Mouse (Mus musculus): ENCODE results near the gene Sox6. TPM values are rescaled to one million over a fixed set of nuclear protein-coding genes. Genes with fewer than 3 reads are reported as not detected.

The Sox6 gene
- total and polyA plus RNA-seq, 3 experiments = 2.3 to 162 (median 3.8) TPM

GRCm38 (mm10) chr7:115604883-115605282 is 433.7 kb downstream of the Sox6 start:
- no peaks in the 10 kb centered on the region for H3K9me3 ChIP-seq (replicated peaks)
- H3K36me3 ChIP-seq (replicated peaks) = no peaks in the 10 kb centered on the region
- H3K4me1 ChIP-seq (ENCODE audit: insufficient read depth, low read depth, low read length) = no peaks in the 10 kb centered on the region
- H3K4me3 ChIP-seq (ENCODE audit: low read depth, low read length) = no peak overlapping the region
- DNase-seq (ENCODE audit: low spot score) (no peak), ATAC-seq (ENCODE audit: extremely low read depth, insufficient number of reproducible peaks, low FRiP score, poor library complexity, severe bottlenecking) (no peak)
- H3K27me3 ChIP-seq (ENCODE audit: insufficient read depth, low read length) = peaks cover 17% of the 10 kb centered on the region
- no peak for TF ChIP-seq GATA1 (IDR thresholded peaks at IDR 0.05; ENCODE audit: borderline replicate concordance, low read length)
- TF ChIP-seq CTCF (IDR thresholded peaks at IDR 0.05; ENCODE audit: low read depth, low read length) = no peak
- TF ChIP-seq TAL1 (conservative IDR thresholded peaks at IDR 0.05; ENCODE audit: low read depth, low read length) = no peak
- TF ChIP-seq POLR2AphosphoS5 (IDR thresholded peaks at IDR 0.05; ENCODE audit: insufficient replicate concordance, low read depth, low read length) = no peak
- TF ChIP-seq GATA2 (IDR thresholded peaks at IDR 0.05; ENCODE audit: borderline replicate concordance, low read depth, low read length) = no peak

- TF ChIP-seq TAL1 (conservative IDR thresholded peaks at IDR 0.05; ENCODE audit: low read depth, low read length) (no peak), GATA1 (IDR thresholded peaks at IDR 0.05; ENCODE audit: borderline replicate concordance, low read length) (no peak), GATA2 (IDR thresholded peaks at IDR 0.05; ENCODE audit: borderline replicate concordance, low read depth, low read length) (no peak), POLR2AphosphoS5 (IDR thresholded peaks at IDR 0.05; ENCODE audit: insufficient replicate concordance, low read depth, low read length) (no peak), CTCF (IDR thresholded peaks at IDR 0.05; ENCODE audit: low read depth, low read length) (no peak)
- DNase-seq (ENCODE audit: low spot score) (no peak), ATAC-seq (ENCODE audit: extremely low read depth, insufficient number of reproducible peaks, low FRiP score, poor library complexity, severe bottlenecking) (no peak)
- H3K4me1 ChIP-seq (ENCODE audit: insufficient read depth, low read depth, low read length) = no peaks in the 10 kb centered on the region
- H3K36me3 ChIP-seq (replicated peaks) = no peaks in the 10 kb centered on the region
- H3K9me3 ChIP-seq (replicated peaks) = no peaks in the 10 kb centered on the region
- H3K4me3 ChIP-seq (ENCODE audit: low read depth, low read length) = no peak overlapping the region
- peaks cover 8% of the 10 kb centered on the region; the same call in 1 of the 2 replicates for H3K27me3 ChIP-seq (ENCODE audit: insufficient read depth, low read length)
These were observed 441.2 kb downstream of the Sox6 start for GRCm38 (mm10) chr7:115597376-115597775.

- no peak for ATAC-seq (ENCODE audit: extremely low read depth, insufficient number of reproducible peaks, low FRiP score, poor library complexity, severe bottlenecking)
- no peak overlapping the region for H3K4me3 ChIP-seq (ENCODE audit: low read depth, low read length)
- H3K9me3 ChIP-seq (replicated peaks) = no peaks in the 10 kb centered on the region
- H3K27me3 ChIP-seq (ENCODE audit: insufficient read depth, low read length) = peaks cover 16% of the 10 kb centered on the region; the same call in 1 of the 2 replicates
- H3K4me1 ChIP-seq (ENCODE audit: insufficient read depth, low read depth, low read length) = peaks cover 4% of the 10 kb centered on the region; the same call in 1 of the 2 replicates
- no peak for DNase-seq (ENCODE audit: low spot score)
- no peaks in the 10 kb centered on the region for H3K36me3 ChIP-seq (replicated peaks)
- TF ChIP-seq GATA1 (IDR thresholded peaks at IDR 0.05; ENCODE audit: borderline replicate concordance, low read length) (no peak), TAL1 (conservative IDR thresholded peaks at IDR 0.05; ENCODE audit: low read depth, low read length) (no peak), CTCF (IDR thresholded peaks at IDR 0.05; ENCODE audit: low read depth, low read length) (no peak), GATA2 (IDR thresholded peaks at IDR 0.05; ENCODE audit: borderline replicate concordance, low read depth, low read length) (no peak), POLR2AphosphoS5 (IDR thresholded peaks at IDR 0.05; ENCODE audit: insufficient replicate concordance, low read depth, low read length) (no peak)
These were observed 458.1 kb downstream of the Sox6 start for GRCm38 (mm10) chr7:115580461-115580860.

- Histone ChIP-seq H3K9me3 (replicated peaks) (no peaks in the 10 kb centered on the region), H3K4me3 (ENCODE audit: low read depth, low read length) (no peak overlapping the region), H3K4me1 (ENCODE audit: insufficient read depth, low read depth, low read length) (peaks cover 4% of the 10 kb centered on the region; the same call in 1 of the 2 replicates), H3K36me3 (replicated peaks) (no peaks in the 10 kb centered on the region), H3K27me3 (ENCODE audit: insufficient read depth, low read length) (peaks cover 16% of the 10 kb centered on the region; the same call in 1 of the 2 replicates)
- ATAC-seq (ENCODE audit: extremely low read depth, insufficient number of reproducible peaks, low FRiP score, poor library complexity, severe bottlenecking) (no peak), DNase-seq (ENCODE audit: low spot score) (no peak)
- TF ChIP-seq CTCF (IDR thresholded peaks at IDR 0.05; ENCODE audit: low read depth, low read length) (no peak), GATA1 (IDR thresholded peaks at IDR 0.05; ENCODE audit: borderline replicate concordance, low read length) (no peak), TAL1 (conservative IDR thresholded peaks at IDR 0.05; ENCODE audit: low read depth, low read length) (no peak), POLR2AphosphoS5 (IDR thresholded peaks at IDR 0.05; ENCODE audit: insufficient replicate concordance, low read depth, low read length) (no peak), GATA2 (IDR thresholded peaks at IDR 0.05; ENCODE audit: borderline replicate concordance, low read depth, low read length) (no peak)
These were observed 458.8 kb downstream of the Sox6 start for GRCm38 (mm10) chr7:115579826-115580225.

- Histone ChIP-seq H3K36me3 (replicated peaks) (no peaks in the 10 kb centered on the region), H3K4me3 (ENCODE audit: low read depth, low read length) (no peak overlapping the region), H3K9me3 (replicated peaks) (no peaks in the 10 kb centered on the region), H3K4me1 (ENCODE audit: insufficient read depth, low read depth, low read length) (no peaks in the 10 kb centered on the region), H3K27me3 (ENCODE audit: insufficient read depth, low read length) (0 out of 2 replicates have a peak, but pooled peaks cover 7% of the 10 kb centered on the region)
- DNase-seq (ENCODE audit: low spot score) = no peak
- TF ChIP-seq CTCF (IDR thresholded peaks at IDR 0.05; ENCODE audit: low read depth, low read length) (no peak), POLR2AphosphoS5 (IDR thresholded peaks at IDR 0.05; ENCODE audit: insufficient replicate concordance, low read depth, low read length) (no peak), GATA1 (IDR thresholded peaks at IDR 0.05; ENCODE audit: borderline replicate concordance, low read length) (no peak), GATA2 (IDR thresholded peaks at IDR 0.05; ENCODE audit: borderline replicate concordance, low read depth, low read length) (no peak), TAL1 (conservative IDR thresholded peaks at IDR 0.05; ENCODE audit: low read depth, low read length) (no peak)
- ATAC-seq (ENCODE audit: extremely low read depth, insufficient number of reproducible peaks, low FRiP score, poor library complexity, severe bottlenecking) = no peak
These were observed 462.2 kb downstream of the Sox6 start for GRCm38 (mm10) chr7:115576387-115576786.

GRCm38 (mm10) chr7:115574834-115575233 is 463.8 kb downstream of the Sox6 start:
- H3K36me3 ChIP-seq (replicated peaks) = no peaks in the 10 kb centered on the region
- ATAC-seq (ENCODE audit: extremely low read depth, insufficient number of reproducible peaks, low FRiP score, poor library complexity, severe bottlenecking) = no peak
- DNase-seq (ENCODE audit: low spot score) = no peak
- TF ChIP-seq TAL1 (conservative IDR thresholded peaks at IDR 0.05; ENCODE audit: low read depth, low read length) (no peak), GATA2 (IDR thresholded peaks at IDR 0.05; ENCODE audit: borderline replicate concordance, low read depth, low read length) (no peak), POLR2AphosphoS5 (IDR thresholded peaks at IDR 0.05; ENCODE audit: insufficient replicate concordance, low read depth, low read length) (no peak), CTCF (IDR thresholded peaks at IDR 0.05; ENCODE audit: low read depth, low read length) (no peak), GATA1 (IDR thresholded peaks at IDR 0.05; ENCODE audit: borderline replicate concordance, low read length) (no peak)
- no peak overlapping the region for H3K4me3 ChIP-seq (ENCODE audit: low read depth, low read length)
- peaks cover 6% of the 10 kb centered on the region; the same call in 1 of the 2 replicates for H3K27me3 ChIP-seq (ENCODE audit: insufficient read depth, low read length)
- H3K4me1 ChIP-seq (ENCODE audit: insufficient read depth, low read depth, low read length) = no peaks in the 10 kb centered on the region
- no peaks in the 10 kb centered on the region for H3K9me3 ChIP-seq (replicated peaks)

All from G1E (cell line).